Mouse (Mus musculus) v-Abl transformed pro-B cells (cell line): ENCODE results near the gene Rasal1.

ENCODE experiments used
- in situ Hi-C, 2 experiments: fragments of 400-800 bp; cut with MboI; formaldehyde crosslinking; loops; one replicate each; pipeline ENCODE4 v1.15.1; 2025; ENCODE audit not compliant: unreplicated experiment in 2 of 2

The Rasal1 gene

GRCm38 (mm10) chr5:120648569-120649373 is at the start of gene Rasal1:
Rasal1 (plus strand) TSS chr5:120648812.
- in situ Hi-C loops = no loop called here

GRCm38 (mm10) chr5:120599625-120600024 is 49.0 kb upstream of the Rasal1 start:
- in situ Hi-C loops = loop anchor here (10.0 to 25.0 kb wide), 3 partner anchors 95 to 475 kb away; partner anchors contain the start of gene Plbd2 (in 1 of the 2)

GRCm38 (mm10) chr5:120600946-120601668 is 47.5 kb upstream of the Rasal1 start:
- in situ Hi-C loops = loop anchor here (10.0 to 25.0 kb wide), 3 partner anchors 96 to 476 kb away; partner anchors contain the start of gene Plbd2 (in 1 of the 2)

GRCm38 (mm10) chr5:120602210-120602609 is 46.4 kb upstream of the Rasal1 start:
- in situ Hi-C loops = loop anchor here (10.0 to 25.0 kb wide), 3 partner anchors 97 to 477 kb away; partner anchors contain the start of gene Plbd2 (in 1 of the 2)

GRCm38 (mm10) chr5:120603515-120603914 is 45.1 kb upstream of the Rasal1 start:
- in situ Hi-C loops = loop anchor here (10.0 to 25.0 kb wide), 3 partner anchors 99 to 479 kb away; partner anchors contain the start of gene Plbd2 (in 1 of the 2)

GRCm38 (mm10) chr5:120604839-120605238 is 43.8 kb upstream of the Rasal1 start:
- in situ Hi-C loops = loop anchor here (5.0 to 25.0 kb wide), 4 partner anchors 100 to 480 kb away; partner anchors contain the start of gene Plbd2 (in 2 of the 2)

- in situ Hi-C loops = loop anchor here (5.0 to 25.0 kb wide), 4 partner anchors 100 to 480 kb away; partner anchors contain the start of gene Plbd2 (in 2 of the 2)
These were observed 43.4 kb upstream of the Rasal1 start for GRCm38 (mm10) chr5:120605241-120605661.

- in situ Hi-C loops = loop anchor here (5.0 to 25.0 kb wide), 4 partner anchors 101 to 481 kb away; partner anchors contain the start of gene Plbd2 (in 2 of the 2)
These were observed 42.9 kb upstream of the Rasal1 start for GRCm38 (mm10) chr5:120605688-120606087.

- in situ Hi-C loops = loop anchor here (5.0 to 25.0 kb wide), 4 partner anchors 102 to 482 kb away; partner anchors contain the start of gene Plbd2 (in 2 of the 2)
These were observed 41.9 kb upstream of the Rasal1 start for GRCm38 (mm10) chr5:120606590-120607200.

- in situ Hi-C loops = loop anchor here (5.0 to 25.0 kb wide), 4 partner anchors 103 to 483 kb away; partner anchors contain the start of gene Plbd2 (in 2 of the 2)
These were observed 41.3 kb upstream of the Rasal1 start for GRCm38 (mm10) chr5:120607335-120607734.

GRCm38 (mm10) chr5:120609246-120609775 is 39.3 kb upstream of the Rasal1 start:
- in situ Hi-C loops = loop anchor here (5.0 to 25.0 kb wide), 4 partner anchors 105 to 485 kb away; partner anchors contain the start of gene Plbd2 (in 2 of the 2)

- in situ Hi-C loops = loop anchor here in 1 of 2 experiments (10.0 to 25.0 kb wide), 2 partner anchors 134 to 474 kb away; partner anchors contain the start of gene Oas2
These were observed 37.7 kb upstream of the Rasal1 start for GRCm38 (mm10) chr5:120610906-120611305.

- in situ Hi-C loops = loop anchor here in 1 of 2 experiments (10.0 to 25.0 kb wide), 2 partner anchors 133 to 474 kb away; partner anchors contain the start of gene Oas2
These were observed 37.2 kb upstream of the Rasal1 start for GRCm38 (mm10) chr5:120611416-120611815.

- in situ Hi-C loops = loop anchor here in 1 of 2 experiments (10.0 to 25.0 kb wide), 2 partner anchors 132 to 475 kb away; partner anchors contain the start of gene Oas2
These were observed 36.2 kb upstream of the Rasal1 start, which contains the start of the genes Rita1 and Ddx54 for GRCm38 (mm10) chr5:120612442-120612821. Rita1 (minus strand) TSS chr5:120612589. Ddx54 (plus strand) TSS chr5:120612739.

GRCm38 (mm10) chr5:120612822-120613604 is 35.6 kb upstream of the Rasal1 start:
- in situ Hi-C loops = loop anchor here in 1 of 2 experiments (10.0 to 25.0 kb wide), 2 partner anchors 132 to 476 kb away; partner anchors contain the start of gene Oas2

GRCm38 (mm10) chr5:120615903-120616302 is 32.7 kb upstream of the Rasal1 start:
- in situ Hi-C loops = loop anchor here (5.0 to 25.0 kb wide), 5 partner anchors 61 to 479 kb away; partner anchors contain the start of genes Dtx1 (in 2 of the 2) and Oas2 (in 2 of the 2)

- in situ Hi-C loops = loop anchor here (5.0 to 25.0 kb wide), 5 partner anchors 59 to 481 kb away; partner anchors contain the start of genes Dtx1 (in 2 of the 2) and Oas2 (in 2 of the 2)
These were observed 29.8 kb upstream of the Rasal1 start for GRCm38 (mm10) chr5:120618778-120619177.

GRCm38 (mm10) chr5:120619201-120619600 is 29.4 kb upstream of the Rasal1 start:
- in situ Hi-C loops = loop anchor here (5.0 to 25.0 kb wide), 5 partner anchors 58 to 482 kb away; partner anchors contain the start of genes Dtx1 (in 2 of the 2) and Oas2 (in 2 of the 2)
